Mouse (Mus musculus) C2C12 (cell line): ENCODE measurements around the gene Agtr1a.

Experiments used
- CEBPB ChIP-seq: IDR thresholded peaks from one replicate; pipeline ENCODE4 v1.6.1; 2011; ENCODE audit warnings: low read depth, mild to moderate bottlenecking, control low read depth, moderate library complexity
- CTCF ChIP-seq: IDR thresholded peaks from one replicate; pipeline ENCODE4 v1.5.1; 2011; ENCODE audit not compliant: control insufficient read depth, insufficient read depth, insufficient read length
- FOSL1 ChIP-seq: IDR thresholded peaks from one replicate; pipeline ENCODE4 v1.8.0; 2011; ENCODE audit warnings: mild to moderate bottlenecking, low read length; ENCODE audit not compliant: poor library complexity, insufficient read depth, severe bottlenecking
- MAX ChIP-seq: IDR thresholded peaks from one replicate; pipeline ENCODE4 v1.6.1; 2011; ENCODE audit warnings: mild to moderate bottlenecking, control low read depth
- MYOD1 ChIP-seq: IDR thresholded peaks from one replicate; pipeline ENCODE4 v1.6.1; 2011; ENCODE audit warnings: low read depth; ENCODE audit not compliant: control insufficient read depth, insufficient read length
- MYOG ChIP-seq: IDR thresholded peaks from one replicate; pipeline ENCODE4 v1.6.1; 2011; ENCODE audit not compliant: control insufficient read depth, insufficient read length; ENCODE audit errors: extremely low read depth
- USF1 ChIP-seq: IDR thresholded peaks from one replicate; pipeline ENCODE4 v1.6.1; 2011; ENCODE audit warnings: low read depth, mild to moderate bottlenecking, control low read depth, moderate library complexity

DNA sequence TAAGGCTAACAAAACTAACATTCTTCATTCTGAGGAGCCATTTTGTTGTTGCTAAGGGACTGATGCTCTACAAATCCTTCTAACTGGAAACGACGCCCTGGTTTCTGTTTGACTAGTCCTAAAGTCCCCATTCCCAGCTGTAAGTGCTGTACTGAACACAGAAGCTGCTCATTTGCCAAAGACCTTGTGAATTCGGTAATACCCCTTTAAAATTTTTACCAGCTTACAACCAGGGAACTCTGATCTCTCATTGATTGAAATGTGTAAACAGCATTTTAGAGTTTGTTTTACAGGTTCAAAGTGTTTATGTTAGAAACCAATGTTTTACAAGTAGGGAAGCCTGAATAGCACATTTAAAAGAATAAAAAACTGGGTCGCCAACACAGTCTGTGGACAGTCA, 10.6 kb downstream of the Agtr1a start:
- no peak for TF ChIP-seq CTCF
- TF ChIP-seq CEBPB: no peak
- TF ChIP-seq MAX: no peak
- no peak for TF ChIP-seq USF1
- TF ChIP-seq MYOD1: no peak
- TF ChIP-seq MYOG: no peak
- TF ChIP-seq FOSL1: no peak
